Mouse (Mus musculus) heart, embryonic 14.5 days (tissue): ENCODE measurements around the gene Eci3. TPM values are rescaled to one million over a fixed set of nuclear protein-coding genes. Genes with fewer than 3 reads are reported as not detected.

Source experiments
- ATAC-seq: fragments of 200-750 bp; cut with Nextera tagmentation; 2 replicates; pipeline ENCODE4 v1.8.0; 2017; ENCODE audit warnings: low read depth, moderate TSS enrichment; ENCODE audit not compliant: insufficient number of reproducible peaks, insufficient read depth, low FRiP score
- H3K27ac ChIP-seq, 2 experiments: fragments of 200-500 bp in 1 of 2; fragments of 300-500 bp in 1 of 2; sonication (generic) in 1 of 2; replicated peaks in 1 of 2; 2 replicates each; pipeline ENCODE4 v1.5.1; 2012 to 2014; ENCODE audit warnings: low read depth in 2 of 2, low read length in 2 of 2, control low read depth in 1 of 2, mild to moderate bottlenecking in 1 of 2, mixed read lengths in 1 of 2; ENCODE audit not compliant: control insufficient read depth in 1 of 2, insufficient read depth in 1 of 2
- H3K27me3 ChIP-seq: fragments of 300-500 bp; sonication (generic); 2 replicates; pipeline ENCODE4 v1.6.1; 2014; ENCODE audit warnings: mild to moderate bottlenecking, low read length, control low read depth; ENCODE audit not compliant: control insufficient read depth, insufficient read depth
- H3K36me3 ChIP-seq: fragments of 300-500 bp; sonication (generic); 2 replicates; pipeline ENCODE4 v1.6.1; 2014; ENCODE audit warnings: mild to moderate bottlenecking, control low read depth, low read length, mixed read lengths; ENCODE audit not compliant: control insufficient read depth, insufficient read depth
- H3K4me1 ChIP-seq, 2 experiments: fragments of 200-500 bp in 1 of 2; fragments of 300-500 bp in 1 of 2; sonication (generic) in 1 of 2; 2 replicates each; pipeline ENCODE4 v1.6.1; 2012 to 2014; ENCODE audit warnings: low read length in 2 of 2, control low read depth in 1 of 2, mixed read lengths in 1 of 2; ENCODE audit not compliant: control insufficient read depth in 2 of 2, insufficient read depth in 2 of 2
- H3K4me2 ChIP-seq: fragments of 300-500 bp; sonication (generic); 2 replicates; pipeline ENCODE4 v1.6.1; 2014; ENCODE audit warnings: mild to moderate bottlenecking, low read length
- H3K4me3 ChIP-seq, 2 experiments: fragments of 200-500 bp in 1 of 2; fragments of 300-500 bp in 1 of 2; sonication (generic) in 1 of 2; 2 replicates each; pipeline ENCODE4 v1.5.1; 2012 to 2014; ENCODE audit warnings: low read length in 2 of 2, mild to moderate bottlenecking in 2 of 2, control low read depth in 1 of 2, low read depth in 1 of 2, moderate library complexity in 1 of 2; ENCODE audit not compliant: control insufficient read depth in 1 of 2, insufficient read depth in 1 of 2
- H3K9ac ChIP-seq: fragments of 300-500 bp; sonication (generic); 2 replicates; pipeline ENCODE4 v1.6.1; 2014; ENCODE audit warnings: mild to moderate bottlenecking, low read length
- H3K9me3 ChIP-seq: fragments of 300-500 bp; sonication (generic); 2 replicates; pipeline ENCODE4 v1.6.1; 2016; ENCODE audit warnings: low read length, control low read depth; ENCODE audit not compliant: control insufficient read depth
- WGBS: fragments of 180-500 bp; shearing (Covaris S2); extraction: QIAGEN DNeasy Blood & Tissue Kit; methylation state at CpG from one replicate; pipeline ENCODE4 v1.1.7; 2014; 5-methylcytosine and 5-hydroxymethylcytosine counted together
- polyA plus RNA-seq: library from polyadenylated mRNA; unstranded; fragments of >200 nt; fragmentation: Nextera tagmentation; extraction: Ambion mirVana; gene quantifications from 2 replicates; pipeline ENCODE4 v1.2.1, GENCODE M21; 2014

Gene Eci3
- polyA plus RNA-seq, 1 experiment from 2014 or later, result 0.49 TPM

GRCm38 (mm10) chr13:34934931-34935644 is 28.5 kb downstream of the Eci3 start:
- H3K4me3 ChIP-seq, result no peak overlapping the region
- H3K27ac ChIP-seq, result no peak overlapping the region
- no peaks in the 10 kb centered on the region for H3K9me3 ChIP-seq
- WGBS, result 74% methylated on average over 10 of the region's 10 CpGs
- no peaks in the 10 kb centered on the region for H3K27me3 ChIP-seq
- H3K4me2 ChIP-seq, result no peak overlapping the region
- no peak overlapping the region for H3K9ac ChIP-seq
- no peak for ATAC-seq
- no peaks in the 10 kb centered on the region for H3K4me1 ChIP-seq
- H3K36me3 ChIP-seq, result no peaks in the 10 kb centered on the region

- no peak within 1 kb of the TSS for H3K9ac ChIP-seq
- no peaks in the 10 kb centered on the region for H3K27me3 ChIP-seq
- no peak within 1 kb of the TSS for H3K27ac ChIP-seq
- no peaks in the 10 kb centered on the region for H3K9me3 ChIP-seq
- no peak within 1 kb of the TSS for H3K4me3 ChIP-seq
- ATAC-seq, result no peak
- H3K4me1 ChIP-seq, result no peaks in the 10 kb centered on the region
- no peaks in the 10 kb centered on the region for H3K36me3 ChIP-seq
- H3K4me2 ChIP-seq, result no peak within 1 kb of the TSS
- WGBS, result 78% methylated on average over 4 of the region's 4 CpGs
Observed at GRCm38 (mm10) chr13:34924210-34924609, 39.4 kb downstream of the Eci3 start, which contains the start of the genes Fam217a and 4933417A18Rik. Gene Fam217a, minus strand, starts transcription at chr13:34924310. Gene 4933417A18Rik, plus strand, starts transcription at chr13:34924409.

DNA sequence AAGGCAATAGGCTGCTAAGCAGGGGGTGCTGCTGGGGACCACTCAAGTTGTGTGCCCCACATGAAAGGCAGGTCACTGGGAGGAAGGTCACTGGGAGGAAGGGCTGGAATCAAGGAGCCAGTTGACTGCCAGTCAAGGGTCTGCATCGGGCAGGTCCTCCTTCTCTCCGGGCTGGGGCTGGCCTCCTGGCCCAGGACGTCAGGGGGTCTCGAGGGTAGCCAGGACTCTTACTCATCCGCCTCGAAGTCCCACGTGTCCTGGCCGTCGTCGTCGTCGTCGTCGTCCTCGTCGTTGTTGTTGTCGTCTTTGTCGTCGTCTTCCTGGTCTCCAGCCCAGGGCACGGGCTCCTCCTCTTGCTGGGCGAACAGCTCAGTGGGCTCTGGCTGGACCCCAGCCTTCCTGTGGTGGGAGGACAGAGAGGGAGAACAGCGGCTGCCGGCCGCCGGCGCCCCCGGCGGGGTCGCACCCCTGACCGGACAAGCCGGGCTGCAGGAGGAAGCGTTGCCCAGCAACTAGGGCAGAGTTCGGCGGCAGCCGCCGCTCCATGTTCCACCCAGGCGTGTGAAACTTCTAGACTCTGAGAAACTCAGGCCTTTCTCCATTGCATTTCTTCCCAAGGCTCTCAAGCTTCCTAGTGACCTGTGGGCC is 47.0 kb downstream of the Eci3 start:
- peak; percentile 39; the same call in 1 of the 2 replicates for ATAC-seq
- no peaks in the 10 kb centered on the region for H3K9me3 ChIP-seq
- H3K27ac ChIP-seq, result no peak overlapping the region
- H3K4me3 ChIP-seq, result peak overlapping the region; percentile 34 to 45
- 38% methylated on average over 37 of the region's 37 CpGs for WGBS
- peak overlapping the region; percentile 61 for H3K9ac ChIP-seq
- H3K4me2 ChIP-seq, result peak overlapping the region; percentile 73
- H3K4me1 ChIP-seq, result peaks cover 7 to 8% of the 10 kb centered on the region in 2 experiments; a peak in 3 of 4 replicates
- no peaks in the 10 kb centered on the region for H3K36me3 ChIP-seq
- H3K27me3 ChIP-seq, result no peaks in the 10 kb centered on the region

GRCm38 (mm10) chr13:34914614-34915013 is 49.0 kb downstream of the Eci3 start:
- no peaks in the 10 kb centered on the region for H3K36me3 ChIP-seq
- H3K4me1 ChIP-seq, result peaks cover 8 to 13% of the 10 kb centered on the region in 2 experiments; a peak in 3 of 4 replicates
- no peak overlapping the region for H3K9ac ChIP-seq
- H3K4me2 ChIP-seq, result no peak overlapping the region
- WGBS, result 81% methylated on average over 9 of the region's 9 CpGs
- ATAC-seq, result no peak
- H3K4me3 ChIP-seq, result no peak overlapping the region
- H3K9me3 ChIP-seq, result no peaks in the 10 kb centered on the region
- no peaks in the 10 kb centered on the region for H3K27me3 ChIP-seq
- no peak overlapping the region for H3K27ac ChIP-seq

Other genes starting within 250 kb of the Eci3 start
- gene Fam50b, start 229.0 kb downstream of the Eci3 start, polyA plus RNA-seq, result 0.16 TPM in 1 of 2 replicates, not detected in the other
- gene Prpf4b, start 88.5 kb downstream of the Eci3 start, polyA plus RNA-seq, result 51.2 and 53.6 TPM in 2 replicates
- gene Fam217a, start 39.5 kb downstream of the Eci3 start, polyA plus RNA-seq, result 2.6 and 2.9 TPM in 2 replicates
- gene 4933417A18Rik, start 39.4 kb downstream of the Eci3 start, polyA plus RNA-seq, result not detected in 2 replicates
- gene Eci2, start 63.3 kb upstream of the Eci3 start, polyA plus RNA-seq, result 155 and 161 TPM in 2 replicates